Mouse (Mus musculus) telencephalon, adult 2 months (tissue): ENCODE measurements around the gene Uggt2.
"Not testable (repeated sequence)": the region's sequence is repeated elsewhere in the genome, so short reads cannot be mapped to it uniquely, and the experiment has no call there.

Source experiments
- DNase-seq: peaks from one replicate; pipeline ENCODE4 v3.0.0-alpha.2; 2011; ENCODE audit warnings: low read depth, low spot score

The Uggt2 gene

DNA sequence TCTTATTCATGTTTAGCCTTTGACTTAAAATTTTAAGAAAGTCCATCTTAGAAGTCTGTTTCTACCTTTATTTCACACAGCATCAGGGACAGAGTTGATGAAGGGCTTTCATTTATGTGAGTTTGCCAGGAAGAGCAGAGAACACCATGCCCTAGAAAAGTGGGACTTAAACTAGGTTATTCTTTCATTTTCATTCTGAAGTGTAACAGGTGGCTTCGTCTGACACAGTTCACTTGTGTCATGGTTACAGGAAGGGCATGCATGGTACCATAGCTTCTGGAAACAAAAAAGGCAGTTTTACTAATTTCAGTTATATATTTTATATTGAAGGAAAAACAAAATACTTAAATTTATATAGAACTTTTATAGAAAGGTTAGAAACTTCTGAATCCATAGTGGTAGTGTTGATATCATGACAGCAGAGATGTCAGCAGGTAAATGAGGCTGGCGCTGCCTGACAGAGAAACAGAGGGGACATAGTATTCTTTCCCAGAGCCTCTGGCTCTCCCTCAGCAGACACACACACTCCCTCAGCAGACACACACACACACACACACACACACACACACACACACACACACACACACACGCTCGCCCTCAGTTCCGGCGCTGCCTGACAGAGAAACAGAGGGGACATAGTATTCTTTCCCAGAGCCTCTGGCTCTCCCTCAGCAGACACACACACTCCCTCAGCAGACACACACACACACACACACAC is 117.4 kb downstream of the Uggt2 start:
- DNase-seq = not testable (repeated sequence)

DNA sequence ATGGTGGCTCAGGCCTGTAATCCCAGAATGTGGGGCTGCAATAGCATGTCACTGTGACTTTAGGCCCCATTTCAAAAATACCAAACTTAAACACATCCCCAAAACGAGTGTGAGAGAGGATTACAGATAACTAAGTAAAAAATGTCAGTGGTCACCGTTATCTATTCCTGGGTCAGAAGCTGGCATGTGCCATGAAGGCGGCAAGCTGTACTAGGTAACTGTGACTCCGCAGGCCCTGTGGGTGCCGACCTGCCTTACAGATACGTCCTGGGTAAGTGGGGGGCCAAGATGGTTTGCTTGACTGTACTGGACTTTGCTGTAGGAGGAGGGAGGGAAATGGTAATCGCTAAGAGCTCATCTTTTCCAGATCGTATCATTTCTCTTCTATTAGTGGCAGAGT is 118.3 kb downstream of the Uggt2 start:
- DNase-seq = no peak

DNA sequence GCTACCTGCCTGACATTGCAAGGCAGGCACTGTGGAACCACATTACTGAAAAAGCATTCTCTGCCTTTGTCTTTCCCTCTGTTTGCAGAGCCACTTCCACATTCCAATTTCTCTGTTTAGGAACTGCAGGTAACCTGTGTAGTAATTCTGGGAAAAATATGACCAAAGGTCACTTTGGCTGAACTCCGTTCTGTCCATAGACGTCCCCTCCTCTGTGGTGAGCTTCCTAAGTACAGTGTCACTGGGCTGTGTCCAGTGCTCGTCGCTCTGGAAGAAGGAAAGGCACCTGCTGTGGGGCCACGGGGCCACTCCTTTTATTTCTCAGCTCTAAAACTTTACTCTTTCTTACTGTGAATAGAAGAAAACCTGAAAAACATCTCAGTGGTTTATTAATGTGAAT is 118.9 kb downstream of the Uggt2 start:
- DNase-seq = no peak

DNA sequence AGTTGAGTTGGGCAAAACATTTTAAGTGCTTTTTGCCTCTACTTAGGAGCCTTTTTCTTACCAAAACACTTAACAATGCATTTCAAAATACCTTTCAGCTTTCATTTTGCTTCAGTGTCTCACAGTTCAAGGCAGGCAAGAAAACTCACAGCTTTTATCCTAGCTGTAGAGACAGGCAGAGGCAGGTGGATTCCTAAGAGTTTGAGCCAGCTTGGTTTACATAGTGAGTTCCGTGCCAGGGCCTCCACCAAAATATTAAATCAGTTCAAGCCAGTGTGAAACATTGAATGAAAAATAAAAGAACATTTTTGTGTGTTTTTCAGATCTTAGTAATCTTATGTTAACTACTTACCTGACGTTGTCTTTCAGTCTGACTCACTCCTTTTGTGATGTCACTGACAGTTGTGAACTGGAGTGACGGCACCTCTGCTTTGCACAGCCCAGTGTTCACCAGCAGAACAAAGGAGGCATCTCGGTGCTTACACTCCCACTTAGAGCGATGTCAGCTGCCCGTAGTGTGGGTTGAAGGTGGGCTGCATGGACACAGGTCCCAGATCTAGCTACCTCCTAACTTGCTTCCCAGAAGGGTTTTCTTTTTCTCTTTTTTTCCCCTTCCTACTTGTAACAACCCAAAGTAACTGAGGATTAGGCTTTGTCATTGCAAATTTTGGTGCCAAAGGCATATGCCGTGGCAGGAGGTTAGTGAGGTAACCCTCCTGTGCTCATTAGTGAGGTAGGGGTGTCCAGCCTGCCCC is 119.5 kb downstream of the Uggt2 start:
- no peak for DNase-seq

DNA sequence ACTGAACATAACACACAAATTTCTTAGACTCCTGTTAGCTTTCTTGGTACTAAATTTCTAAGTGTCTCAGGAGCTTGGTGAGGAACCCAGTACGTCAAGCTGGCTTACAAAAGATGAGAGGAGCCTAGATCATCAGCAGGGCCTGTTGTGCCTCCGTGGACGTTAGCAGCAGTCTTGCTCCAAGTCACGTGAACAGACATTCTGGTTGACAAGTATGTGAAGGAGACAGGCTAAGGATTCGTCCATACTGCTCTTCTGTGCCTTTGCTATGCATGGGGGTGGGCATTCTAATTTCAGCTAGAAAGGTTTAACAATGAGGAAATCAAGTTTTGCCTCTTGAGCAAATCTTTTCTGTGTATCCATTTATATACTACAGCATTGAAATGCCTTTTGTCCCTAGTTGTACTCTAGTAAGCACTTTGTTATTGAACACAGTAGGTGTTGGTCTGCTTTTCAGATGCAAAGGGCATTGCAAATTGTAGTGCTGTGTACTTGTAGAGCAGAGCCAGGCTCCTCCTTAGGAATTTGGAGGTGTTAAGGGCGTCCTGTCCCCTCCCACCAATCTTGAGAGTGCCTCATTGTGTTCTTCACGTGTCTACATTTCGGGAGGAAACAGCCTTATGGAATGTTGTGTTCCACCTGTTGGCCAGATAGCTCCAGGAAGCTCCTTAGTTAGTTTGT is 122.0 kb downstream of the Uggt2 start:
- DNase-seq = no peak

DNA sequence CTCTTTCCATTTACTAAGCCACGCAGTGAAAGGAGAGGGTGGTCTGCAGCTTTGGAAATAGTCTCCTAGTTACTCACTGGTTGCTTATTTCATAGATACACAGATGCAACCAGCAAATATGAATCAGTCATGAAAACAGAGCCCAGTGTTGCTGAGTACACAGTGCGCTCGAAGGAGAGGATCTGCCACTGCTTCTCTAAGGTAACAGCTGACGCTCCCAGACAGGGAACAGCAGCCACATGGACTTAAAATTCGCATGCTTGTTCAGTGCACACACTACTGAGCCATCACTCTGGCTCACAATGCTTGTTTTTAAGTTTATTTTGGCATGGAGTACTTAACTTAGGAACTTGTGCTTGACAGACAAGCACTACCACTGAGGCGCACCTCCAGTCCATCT is 127.0 kb downstream of the Uggt2 start:
- no peak for DNase-seq

DNA sequence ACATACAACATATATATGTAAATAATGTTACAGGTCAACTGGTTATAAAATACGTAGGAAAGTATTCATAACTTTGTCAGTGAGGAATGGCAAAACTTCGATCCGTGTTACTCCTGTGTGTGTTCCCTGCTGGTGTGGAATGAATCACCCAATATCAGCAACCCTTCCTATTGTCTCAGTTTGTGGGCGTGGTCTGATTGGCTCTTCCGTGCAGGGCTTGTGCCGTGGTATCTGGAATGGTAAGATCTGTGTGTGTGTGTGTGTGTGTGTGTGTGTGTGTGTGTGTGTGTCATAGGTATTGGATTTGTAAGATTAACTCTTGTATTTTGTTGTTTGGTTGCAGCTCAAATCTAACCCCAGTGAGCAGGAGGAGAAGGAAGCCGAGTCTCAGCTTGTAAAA is 131.6 kb downstream of the Uggt2 start:
- DNase-seq = no peak

DNA sequence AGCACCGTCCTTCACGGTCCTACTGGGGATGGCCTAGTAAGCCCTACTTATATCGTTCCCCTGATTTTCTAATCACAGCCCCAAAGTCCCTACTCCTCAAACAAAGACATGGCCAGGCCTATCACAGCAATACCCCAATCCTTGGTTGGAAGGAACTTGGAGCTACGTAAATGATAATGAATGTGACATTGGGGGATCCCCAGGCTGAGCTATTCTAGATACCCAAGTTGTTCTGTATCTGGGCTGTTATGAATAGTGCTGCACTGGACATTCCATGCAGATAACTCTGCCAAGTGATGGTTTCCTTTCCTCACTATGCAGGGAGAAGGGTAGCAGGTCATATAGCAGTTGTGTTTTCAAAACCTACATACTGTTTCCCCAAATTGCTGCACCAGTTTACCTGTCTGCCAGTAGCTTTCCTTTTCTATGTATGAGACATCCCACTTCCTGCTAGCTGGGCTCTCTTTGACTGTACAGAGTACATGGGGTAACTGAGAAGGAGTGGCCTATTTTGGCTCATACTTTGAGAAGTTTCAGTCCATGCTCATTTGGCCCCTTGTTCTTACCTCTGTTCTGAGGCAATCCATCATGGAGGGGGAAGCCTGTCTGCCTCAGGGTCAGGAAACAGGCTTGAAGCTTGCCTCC is 133.8 kb downstream of the Uggt2 start:
- no peak for DNase-seq

DNA sequence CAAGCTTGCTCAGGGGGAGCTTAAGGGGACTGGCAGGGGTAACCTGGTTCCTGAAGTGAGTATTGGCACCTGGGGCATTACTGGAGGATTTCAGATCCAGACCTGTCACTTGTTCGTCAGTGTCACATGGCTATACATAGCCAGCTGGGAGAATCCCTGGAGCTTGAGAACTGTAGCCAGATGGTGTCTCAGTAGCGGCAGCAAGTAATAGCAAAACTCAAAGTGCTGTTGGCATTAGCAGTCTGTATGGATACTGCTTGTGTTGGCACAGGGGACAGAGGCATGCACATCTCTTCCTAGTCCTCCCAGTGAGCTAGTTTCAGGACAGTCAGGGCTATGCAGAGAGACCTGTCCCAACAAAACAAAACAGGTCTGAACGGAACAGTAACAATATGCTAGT is 141.2 kb downstream of the Uggt2 start:
- no peak for DNase-seq

DNA sequence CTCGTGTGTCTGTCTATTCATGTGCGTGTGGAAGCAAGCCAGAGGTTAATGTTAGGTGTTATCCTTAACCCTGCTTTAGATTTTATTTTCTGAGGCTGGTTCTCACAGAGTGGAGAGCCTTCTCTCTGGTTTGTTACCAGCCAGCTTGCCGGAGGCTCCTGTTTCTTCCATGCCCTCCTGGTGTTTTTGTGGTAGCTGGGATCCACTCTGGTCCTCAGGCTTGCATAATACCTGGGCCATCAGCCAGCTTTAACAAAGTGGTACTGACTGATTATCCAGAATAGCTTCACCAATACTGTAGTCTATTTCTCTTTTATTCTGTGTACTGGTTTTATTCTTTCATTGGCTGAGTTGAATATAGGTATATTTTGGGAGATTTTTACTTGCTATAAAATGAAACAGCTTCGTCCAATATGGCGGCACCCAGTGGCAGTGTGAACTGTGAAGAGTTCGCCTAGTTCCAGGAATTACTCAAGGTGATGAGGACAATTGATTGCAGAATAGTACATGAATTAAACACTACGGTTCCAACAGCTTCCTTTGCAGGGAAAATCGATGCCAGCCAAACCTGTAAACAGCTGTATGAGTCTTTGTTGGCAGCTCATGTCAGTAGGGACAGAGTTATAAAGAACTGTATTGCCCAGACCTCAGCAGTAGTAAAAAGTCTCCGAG is 147.2 kb downstream of the Uggt2 start:
- no peak for DNase-seq

DNA sequence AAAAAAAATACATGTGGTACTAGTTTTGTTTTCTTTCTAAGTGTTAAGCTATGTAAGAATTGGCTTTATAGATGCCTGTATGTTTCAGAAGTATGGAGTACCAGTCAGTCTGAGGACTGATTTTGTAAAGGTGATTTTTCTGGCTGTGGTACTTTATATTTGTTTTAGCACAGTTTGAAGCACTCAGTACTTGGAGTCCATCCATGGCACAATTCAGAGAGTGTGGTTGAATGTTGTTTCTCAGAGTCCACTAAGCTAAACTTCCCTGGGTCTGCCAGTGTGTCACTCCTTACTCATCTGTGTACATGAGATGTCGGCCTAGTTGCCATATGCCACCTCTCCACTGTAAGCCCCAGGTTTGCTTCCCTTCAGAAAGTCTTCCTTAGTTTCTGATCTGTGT is 150.4 kb downstream of the Uggt2 start:
- no peak for DNase-seq

DNA sequence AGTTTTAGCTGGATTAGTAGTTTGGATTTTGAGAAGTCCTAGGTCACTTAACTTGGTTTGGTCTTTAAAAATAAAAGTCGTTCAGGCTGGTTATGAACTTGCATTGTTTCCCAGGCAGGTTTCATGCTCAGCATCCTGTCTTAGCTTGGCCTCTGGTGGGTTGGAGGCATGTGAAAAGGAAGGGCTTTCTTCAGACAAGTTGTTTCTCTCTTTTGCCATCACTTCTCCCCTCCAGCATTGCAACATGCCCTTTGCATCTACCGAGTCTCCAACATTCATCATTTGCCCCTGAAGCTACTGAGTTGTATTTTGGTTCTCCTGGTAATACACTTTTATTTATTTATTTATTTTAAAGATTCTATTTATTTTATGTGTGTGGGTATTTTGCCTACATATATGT is 154.5 kb downstream of the Uggt2 start:
- no peak for DNase-seq

DNA sequence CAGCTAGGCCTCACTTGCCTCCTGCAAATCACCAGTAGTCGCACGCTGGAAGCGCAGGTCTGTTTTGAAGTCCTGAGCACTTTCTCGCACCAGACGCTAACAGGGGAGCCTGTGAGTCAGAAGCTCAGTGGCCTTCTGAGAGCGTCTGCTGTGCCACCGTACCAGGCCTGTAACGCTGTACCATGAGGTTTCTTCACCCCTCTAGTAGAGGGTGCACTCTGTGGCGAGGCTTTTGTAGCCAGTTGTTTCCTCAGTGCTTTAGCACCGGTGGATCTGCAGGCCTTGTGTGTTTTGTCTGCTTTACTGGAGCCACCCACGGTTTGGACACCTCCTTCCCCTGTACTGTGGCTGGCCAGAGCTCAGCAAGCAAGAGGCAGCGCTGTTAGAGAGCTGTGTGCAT is 157.2 kb downstream of the Uggt2 start:
- no peak for DNase-seq

DNA sequence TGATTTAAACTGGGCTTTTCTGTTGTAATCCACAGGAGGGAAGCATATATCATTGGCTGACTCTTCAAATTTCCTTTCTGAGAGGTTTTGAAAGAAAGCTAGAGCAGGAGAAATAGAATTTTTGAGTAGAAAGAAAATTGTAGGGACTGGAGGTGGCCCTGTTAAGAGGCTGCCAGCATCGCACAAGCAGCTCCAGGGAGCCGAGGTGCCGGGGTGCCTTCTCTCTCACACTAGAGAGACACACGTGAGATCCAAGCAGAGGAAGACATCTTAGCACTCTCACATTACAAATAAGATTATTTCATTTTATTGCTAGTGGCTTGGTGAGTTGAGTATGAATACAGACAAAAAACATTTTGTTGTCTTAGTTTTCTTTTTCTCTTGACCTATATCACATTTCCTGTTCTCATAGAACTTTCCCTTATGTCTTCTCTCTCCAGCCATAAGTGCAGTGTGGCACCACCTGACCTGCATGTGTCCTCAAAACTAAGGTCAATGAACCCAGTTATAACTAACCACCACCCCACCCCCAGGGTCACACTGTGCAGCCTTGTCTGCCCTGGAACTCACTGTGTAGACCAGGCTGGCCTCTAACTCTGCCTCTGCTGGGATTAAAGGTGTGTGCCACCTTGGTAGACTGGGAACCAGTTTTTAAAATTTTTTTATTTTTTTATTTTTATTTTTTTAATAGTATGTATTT is 158.3 kb downstream of the Uggt2 start:
- no peak for DNase-seq

DNA sequence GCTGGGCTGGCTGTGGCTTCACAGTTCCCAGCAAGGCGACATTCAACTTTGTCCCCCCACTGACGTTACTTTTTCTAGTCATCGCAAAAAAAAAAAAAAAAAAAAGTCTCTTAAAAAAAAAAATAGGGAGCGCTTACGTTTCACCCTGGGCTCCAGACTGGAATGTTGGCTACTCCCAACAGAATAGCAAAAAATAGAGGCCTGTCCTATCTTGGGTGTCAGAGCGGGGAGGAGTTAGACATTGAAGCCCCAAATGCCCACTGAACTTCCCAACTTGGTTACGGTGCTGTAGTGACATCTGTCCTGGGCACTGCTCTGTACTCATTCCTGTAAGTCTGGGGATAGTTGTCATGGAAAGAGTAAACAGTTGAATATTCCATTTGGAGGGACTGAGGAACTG is 160.7 kb downstream of the Uggt2 start:
- no peak for DNase-seq

DNA sequence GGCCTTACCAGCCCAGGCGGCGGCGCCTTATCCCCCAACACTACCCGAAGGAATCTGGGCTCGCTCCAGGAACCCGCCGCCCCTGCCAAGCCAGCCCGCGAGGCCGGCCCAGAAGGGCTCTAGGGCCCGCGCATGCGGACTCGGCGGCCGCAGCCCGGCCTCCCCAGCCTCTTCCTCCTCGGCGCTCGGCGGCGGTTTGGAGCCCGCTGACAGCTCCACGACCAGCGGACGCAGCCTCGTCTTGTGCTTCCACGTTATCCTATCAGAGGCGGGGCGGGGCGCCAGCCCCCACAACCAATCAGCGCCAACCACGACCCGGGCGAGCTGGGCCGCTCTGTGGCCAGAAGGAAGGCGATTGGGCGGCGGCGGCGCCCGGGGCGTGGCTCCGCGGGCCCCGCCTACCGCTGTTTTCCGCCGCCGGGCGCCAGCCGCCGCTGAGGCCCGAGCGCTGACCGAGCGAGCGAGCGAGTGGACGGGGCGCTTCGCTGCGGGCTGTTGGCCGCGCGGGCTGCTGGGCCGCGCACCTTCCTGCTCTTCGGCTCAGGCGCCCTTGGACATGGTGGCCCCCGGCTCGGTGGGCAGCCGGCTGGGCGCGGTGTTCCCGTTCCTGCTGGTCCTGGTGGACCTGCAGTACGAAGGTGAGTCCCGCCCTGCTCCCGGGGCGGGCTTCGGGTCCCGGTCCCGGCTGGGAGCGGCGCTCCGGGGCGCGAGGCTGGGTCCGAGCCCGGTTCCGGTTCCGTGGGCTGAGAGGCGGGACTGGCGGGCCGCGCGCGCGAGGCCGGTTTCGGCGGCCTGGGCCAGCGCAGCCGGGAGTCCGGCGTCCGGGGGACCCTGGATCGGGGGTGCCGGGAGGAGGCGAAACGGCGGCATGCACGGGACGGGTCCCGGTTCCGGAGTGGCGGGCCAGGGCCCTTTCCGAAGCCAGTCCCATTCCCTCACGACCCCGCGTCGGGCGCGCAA is 161.4 kb downstream of the Uggt2 start, which contains the start of gene Dnajc3:
Gene Dnajc3 (plus strand): TSS at position 444 of the 960 bp plus-strand sequence.
- peak; percentile 96 for DNase-seq

DNA sequence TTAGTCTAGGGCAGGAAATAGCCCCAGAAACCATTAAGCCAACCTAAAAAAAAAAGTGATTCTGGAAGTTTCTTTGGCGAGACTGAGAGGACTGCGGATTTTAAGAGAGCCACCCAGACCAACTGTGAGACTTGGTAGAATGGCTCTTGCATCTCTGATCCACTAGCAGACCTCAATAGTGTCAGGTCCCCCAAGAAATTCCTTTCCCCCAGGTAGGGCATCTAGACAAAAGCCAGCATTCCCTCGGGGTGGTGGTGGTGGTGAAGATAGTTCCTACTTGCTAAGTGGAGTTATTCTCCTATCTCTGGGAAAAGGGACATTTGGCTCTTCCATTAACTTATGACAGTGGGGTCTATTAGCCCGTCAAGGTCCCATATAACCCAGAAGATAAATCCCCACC is 162.3 kb downstream of the Uggt2 start:
- no peak for DNase-seq

DNA sequence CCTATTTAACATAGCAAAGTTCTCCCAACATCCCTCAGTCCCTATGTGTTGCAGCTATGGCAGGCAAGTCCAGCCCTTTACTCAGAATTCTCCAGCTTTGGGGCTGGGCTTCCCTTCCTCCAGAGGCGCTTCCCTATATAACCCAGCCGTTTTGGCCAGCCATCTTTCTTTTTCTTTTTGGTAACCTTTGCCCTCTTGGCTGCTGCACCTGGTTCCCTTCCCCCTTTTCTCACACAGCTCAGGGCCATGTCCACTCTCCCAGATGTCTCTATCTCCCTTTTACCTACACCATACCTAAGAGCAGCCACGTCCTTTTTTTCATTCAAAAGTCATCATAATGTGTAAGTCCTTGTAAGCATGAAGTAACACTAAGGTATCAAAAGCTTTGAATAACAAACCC is 163.0 kb downstream of the Uggt2 start:
- DNase-seq = no peak
